Mouse (Mus musculus): ENCODE measurements around the gene Gm4869. TPM values are rescaled to one million over a fixed set of nuclear protein-coding genes. Genes with fewer than 3 reads are reported as not detected.

Gene Gm4869
- polyA plus RNA-seq (2014; fragmentation: Nextera tagmentation; extraction: Ambion mirVana) = not detected in 2 replicates

DNA sequence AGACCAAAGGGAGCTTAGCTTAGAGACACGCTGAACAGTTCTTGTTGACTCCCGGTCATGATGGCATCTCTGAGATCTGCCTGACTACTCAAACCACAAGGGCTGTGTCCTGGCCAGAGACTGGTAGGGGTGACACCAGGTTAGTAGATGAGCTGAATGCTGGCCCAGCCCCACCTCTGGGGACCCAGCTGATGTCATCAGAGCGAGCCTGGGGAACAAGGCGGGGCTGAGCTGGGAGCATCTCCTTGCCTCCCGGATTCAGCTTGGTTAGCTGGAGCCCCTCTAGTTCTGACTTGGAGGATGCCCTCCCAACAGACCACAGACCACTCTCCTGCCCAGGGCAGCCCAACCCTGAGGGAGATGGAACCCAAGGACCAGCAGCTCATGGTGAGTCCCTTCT lies at the start of gene Gm4869:
Gene Gm4869 (plus strand): TSS at position 301 of the 400 bp plus-strand sequence.
- Histone ChIP-seq H3K4me3 (ENCODE audit: low read depth, low read length) (no peak within 1 kb of the TSS), H3K9ac (ENCODE audit: low read length) (no peak within 1 kb of the TSS), H3K27me3 (ENCODE audit: control insufficient read depth, insufficient read depth, low read length) (no peaks in the 10 kb centered on the region), H3K36me3 (ENCODE audit: control insufficient read depth, insufficient read depth, low read length) (peaks cover 25% of the 10 kb centered on the region; the same call in 1 of the 2 replicates), H3K9me3 (ENCODE audit: control insufficient read depth, low read length) (no peaks in the 10 kb centered on the region), H3K27ac (replicated peaks; ENCODE audit: low read depth, low read length) (no peak within 1 kb of the TSS), H3K4me2 (ENCODE audit: low read depth, severe bottlenecking) (no peak within 1 kb of the TSS), H3K4me1 (ENCODE audit: control insufficient read depth, insufficient read depth, low read length) (no peaks in the 10 kb centered on the region)
- ATAC-seq (ENCODE audit: insufficient number of reproducible peaks, low FRiP score, low TSS enrichment, low read depth) (no peak), DNase-seq (ENCODE audit: low spot score) (no peak)
- WGBS = 91% methylated on average over 5 of the region's 5 CpGs

DNA sequence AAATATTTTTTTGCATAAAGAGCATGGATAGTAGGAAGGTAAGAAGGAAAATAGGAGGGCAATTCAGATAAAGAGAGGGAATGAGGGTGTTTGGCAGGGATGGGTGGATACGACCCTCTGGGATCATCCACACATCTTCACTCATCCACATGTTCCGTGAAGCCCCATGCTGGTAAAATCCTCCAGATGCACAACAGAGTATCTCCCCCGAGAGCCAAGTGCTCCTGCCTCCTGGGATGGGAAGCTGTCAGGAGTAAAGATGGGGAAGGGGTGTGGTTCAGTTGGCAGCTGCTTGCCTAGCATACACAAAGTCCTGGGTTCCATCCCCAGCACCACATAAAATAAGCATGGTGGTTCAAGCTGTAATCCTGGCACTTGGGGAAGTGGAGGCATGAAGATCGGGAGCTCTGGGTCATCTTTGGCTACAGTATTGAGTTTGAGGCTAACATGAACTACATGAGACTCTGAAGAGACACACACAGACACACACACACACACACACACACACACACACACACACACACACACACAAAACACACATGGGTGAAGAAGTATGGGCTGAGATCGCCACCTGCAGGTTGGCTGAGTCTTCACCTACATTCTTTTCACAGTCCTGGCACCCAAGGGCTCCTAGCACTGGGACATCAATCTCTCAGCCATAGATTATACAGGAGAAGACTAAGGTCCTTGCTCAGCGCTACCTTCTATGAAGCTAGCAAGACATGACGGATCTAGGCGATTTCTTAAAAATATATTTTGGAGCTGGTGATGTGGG lies 49.1 kb upstream of the Gm4869 start:
- ATAC-seq (ENCODE audit: insufficient number of reproducible peaks, low FRiP score, low TSS enrichment, low read depth) = no peak
- 62% methylated on average over 8 of the region's 8 CpGs for WGBS
- no peak for DNase-seq (ENCODE audit: low spot score)

DNA sequence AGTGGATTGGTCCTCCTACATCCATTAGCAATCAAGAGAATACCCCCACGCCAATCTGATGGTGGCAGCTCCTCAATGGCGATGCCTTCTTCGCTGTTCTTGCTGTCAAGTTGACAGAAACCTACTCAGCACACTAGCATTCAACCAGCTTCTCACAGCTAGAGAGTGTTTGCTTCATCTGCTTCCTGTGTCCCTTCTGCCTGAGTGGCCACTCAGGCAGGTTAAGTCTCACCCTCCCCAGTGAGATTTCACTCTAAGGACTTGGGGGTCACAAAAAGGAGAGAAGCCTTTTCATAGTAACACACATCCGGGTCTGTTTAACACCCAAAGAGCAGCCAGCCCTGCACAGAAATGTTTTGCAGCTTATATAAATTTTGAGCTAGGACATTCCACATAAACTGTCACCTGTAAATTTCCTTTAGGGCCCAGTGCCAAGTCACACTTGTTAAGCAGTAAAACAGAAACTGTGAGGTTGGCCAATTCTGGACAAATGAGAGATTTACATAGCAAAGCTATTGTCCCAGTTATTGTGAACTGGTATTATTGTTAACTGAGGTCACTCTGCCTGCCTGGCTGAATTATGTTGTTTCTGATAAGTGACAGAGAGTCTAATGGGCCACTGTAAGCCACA lies 42.7 kb upstream of the Gm4869 start:
- DNase-seq (ENCODE audit: low spot score) (no peak), ATAC-seq (ENCODE audit: insufficient number of reproducible peaks, low FRiP score, low TSS enrichment, low read depth) (no peak)
- H3K4me2 ChIP-seq (ENCODE audit: low read depth, severe bottlenecking) = no peak overlapping the region
- H3K9me3 ChIP-seq (ENCODE audit: control insufficient read depth, low read length) = no peaks in the 10 kb centered on the region
- H3K27me3 ChIP-seq (ENCODE audit: control insufficient read depth, insufficient read depth, low read length) = no peaks in the 10 kb centered on the region
- 66% methylated on average over 4 of the region's 4 CpGs for WGBS
- H3K27ac ChIP-seq (replicated peaks; ENCODE audit: low read depth, low read length) = no peak overlapping the region
- peaks cover 6% of the 10 kb centered on the region; the same call in 1 of the 2 replicates for H3K4me1 ChIP-seq (ENCODE audit: control insufficient read depth, insufficient read depth, low read length)
- no peaks in the 10 kb centered on the region for H3K36me3 ChIP-seq (ENCODE audit: control insufficient read depth, insufficient read depth, low read length)
- no peak overlapping the region for H3K4me3 ChIP-seq (ENCODE audit: low read depth, low read length)
- no peak overlapping the region for H3K9ac ChIP-seq (ENCODE audit: low read length)

More for the DNA sequence above, 49.1 kb upstream of the Gm4869 start:
- no peak overlapping the region for H3K27ac ChIP-seq (replicated peaks; ENCODE audit: low read depth, low read length)
- H3K9ac ChIP-seq (ENCODE audit: low read length) = no peak overlapping the region
- no peaks in the 10 kb centered on the region for H3K27me3 ChIP-seq (ENCODE audit: control insufficient read depth, insufficient read depth, low read length)
- no peak overlapping the region for H3K4me2 ChIP-seq (ENCODE audit: low read depth, severe bottlenecking)
- no peaks in the 10 kb centered on the region for H3K4me1 ChIP-seq (ENCODE audit: control insufficient read depth, insufficient read depth, low read length)
- no peaks in the 10 kb centered on the region for H3K36me3 ChIP-seq (ENCODE audit: control insufficient read depth, insufficient read depth, low read length)
- H3K9me3 ChIP-seq (ENCODE audit: control insufficient read depth, low read length) = no peaks in the 10 kb centered on the region
- H3K4me3 ChIP-seq (ENCODE audit: low read depth, low read length) = no peak overlapping the region

DNA sequence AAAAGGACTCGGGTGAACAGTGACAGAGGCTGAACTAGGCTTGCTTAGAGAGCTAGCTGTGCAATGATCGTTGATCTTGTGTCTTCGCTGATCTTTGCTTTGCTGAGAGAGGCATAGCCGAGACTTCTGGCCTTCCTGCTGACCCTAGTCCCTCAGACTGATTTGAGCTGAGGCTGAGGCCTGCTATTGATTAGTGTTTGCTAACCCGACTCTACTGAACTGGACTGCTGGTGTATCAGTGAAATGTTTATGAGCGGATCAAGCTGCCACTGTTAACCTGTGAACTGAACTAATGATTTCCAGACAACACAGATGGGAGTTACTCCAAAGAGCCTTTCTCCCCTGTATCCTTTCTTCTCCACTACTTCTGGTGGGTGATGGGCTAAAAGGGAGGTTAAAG lies 40.3 kb upstream of the Gm4869 start:
- DNase-seq (ENCODE audit: low spot score) (peak; percentile 74), ATAC-seq (ENCODE audit: insufficient number of reproducible peaks, low FRiP score, low TSS enrichment, low read depth) (peak; percentile 65; the same call in 1 of the 2 replicates)
- no peak overlapping the region for H3K4me3 ChIP-seq (ENCODE audit: low read depth, low read length)
- H3K4me1 ChIP-seq (ENCODE audit: control insufficient read depth, insufficient read depth, low read length) = peaks cover 6% of the 10 kb centered on the region; the same call in 1 of the 2 replicates
- H3K4me2 ChIP-seq (ENCODE audit: low read depth, severe bottlenecking) = no peak overlapping the region
- H3K36me3 ChIP-seq (ENCODE audit: control insufficient read depth, insufficient read depth, low read length) = no peaks in the 10 kb centered on the region
- H3K27ac ChIP-seq (replicated peaks; ENCODE audit: low read depth, low read length) = 0 out of 2 replicates have a peak overlapping the region, but pooled peaks have one; percentile 18
- no peaks in the 10 kb centered on the region for H3K9me3 ChIP-seq (ENCODE audit: control insufficient read depth, low read length)
- 22% methylated on average over 6 of the region's 6 CpGs for WGBS
- no peak overlapping the region for H3K9ac ChIP-seq (ENCODE audit: low read length)
- no peaks in the 10 kb centered on the region for H3K27me3 ChIP-seq (ENCODE audit: control insufficient read depth, insufficient read depth, low read length)

DNA sequence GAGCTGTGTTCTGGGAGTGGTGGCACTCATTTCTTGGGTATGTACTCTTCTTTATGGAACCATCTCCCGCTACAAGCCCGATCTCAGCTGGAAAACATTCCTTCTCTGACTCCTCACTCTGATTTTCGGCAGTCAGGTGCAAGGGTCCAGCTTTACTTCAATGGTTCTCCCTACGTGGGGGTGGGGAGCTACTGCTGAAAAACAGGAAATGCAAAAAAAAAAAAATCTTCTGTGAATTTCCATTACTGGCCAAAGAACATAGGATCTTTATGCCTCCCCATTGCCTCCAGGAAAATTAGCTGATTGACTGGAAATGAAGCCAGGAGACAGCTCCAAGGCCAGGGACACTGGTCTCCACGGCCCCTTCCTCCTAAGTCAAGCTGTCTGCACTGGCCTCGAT lies 38.8 kb upstream of the Gm4869 start:
- Histone ChIP-seq H3K9me3 (ENCODE audit: control insufficient read depth, low read length) (no peaks in the 10 kb centered on the region), H3K27me3 (ENCODE audit: control insufficient read depth, insufficient read depth, low read length) (no peaks in the 10 kb centered on the region), H3K9ac (ENCODE audit: low read length) (no peak overlapping the region), H3K36me3 (ENCODE audit: control insufficient read depth, insufficient read depth, low read length) (no peaks in the 10 kb centered on the region), H3K27ac (replicated peaks; ENCODE audit: low read depth, low read length) (no peak overlapping the region), H3K4me2 (ENCODE audit: low read depth, severe bottlenecking) (no peak overlapping the region), H3K4me1 (ENCODE audit: control insufficient read depth, insufficient read depth, low read length) (peaks cover 6% of the 10 kb centered on the region; the same call in 1 of the 2 replicates), H3K4me3 (ENCODE audit: low read depth, low read length) (no peak overlapping the region)
- DNase-seq (ENCODE audit: low spot score) = no peak
- 60% methylated on average over 6 of the region's 6 CpGs for WGBS
- ATAC-seq (ENCODE audit: insufficient number of reproducible peaks, low FRiP score, low TSS enrichment, low read depth) = no peak

DNA sequence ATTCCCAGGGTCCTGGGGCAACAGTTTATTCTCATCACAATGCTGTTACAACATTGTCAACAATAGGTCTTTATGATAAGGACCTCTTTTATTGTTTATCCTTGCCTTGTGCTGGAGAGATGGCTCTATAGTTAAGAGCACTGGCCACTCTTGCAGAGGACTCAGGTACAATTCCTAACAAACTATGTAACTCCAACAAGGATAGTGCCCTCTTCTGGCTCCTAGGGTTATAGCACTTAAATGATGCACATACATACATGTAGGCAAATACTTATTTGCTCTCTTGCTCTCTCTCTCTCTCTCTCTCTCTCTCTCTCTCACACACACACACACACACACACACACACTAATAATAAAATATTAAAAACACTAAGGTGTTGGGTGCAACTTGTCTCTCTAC lies 36.6 kb upstream of the Gm4869 start:
- no peaks in the 10 kb centered on the region for H3K36me3 ChIP-seq (ENCODE audit: control insufficient read depth, insufficient read depth, low read length)
- no peak for ATAC-seq (ENCODE audit: insufficient number of reproducible peaks, low FRiP score, low TSS enrichment, low read depth)
- H3K27ac ChIP-seq (replicated peaks; ENCODE audit: low read depth, low read length) = no peak overlapping the region
- no peak overlapping the region for H3K4me2 ChIP-seq (ENCODE audit: low read depth, severe bottlenecking)
- DNase-seq (ENCODE audit: low spot score) = no peak
- no peaks in the 10 kb centered on the region for H3K9me3 ChIP-seq (ENCODE audit: control insufficient read depth, low read length)
- H3K4me1 ChIP-seq (ENCODE audit: control insufficient read depth, insufficient read depth, low read length) = peaks cover 3% of the 10 kb centered on the region; the same call in 1 of the 2 replicates
- no peak overlapping the region for H3K9ac ChIP-seq (ENCODE audit: low read length)
- no peak overlapping the region for H3K4me3 ChIP-seq (ENCODE audit: low read depth, low read length)
- no peaks in the 10 kb centered on the region for H3K27me3 ChIP-seq (ENCODE audit: control insufficient read depth, insufficient read depth, low read length)

DNA sequence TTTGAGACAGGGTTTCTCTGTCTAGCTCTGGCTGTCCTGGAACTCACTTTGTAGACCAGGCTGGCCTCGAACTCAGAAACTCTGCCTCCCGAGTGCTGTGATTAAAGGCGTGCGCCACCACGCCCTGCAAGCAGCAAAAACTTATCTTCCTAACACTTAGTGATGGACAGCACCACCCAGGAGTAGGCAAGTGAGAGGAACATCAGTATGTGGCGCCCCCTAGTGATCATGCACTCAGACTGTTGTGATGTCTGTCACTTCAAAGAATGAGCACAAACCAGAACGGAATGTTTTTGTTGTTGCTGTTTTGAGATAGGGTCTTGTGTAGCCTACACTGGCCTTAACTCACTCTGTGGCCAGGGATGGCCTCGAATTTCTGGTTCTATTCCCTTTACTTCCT lies 34.1 kb upstream of the Gm4869 start:
- Histone ChIP-seq H3K9ac (ENCODE audit: low read length) (no peak overlapping the region), H3K27ac (replicated peaks; ENCODE audit: low read depth, low read length) (no peak overlapping the region), H3K9me3 (ENCODE audit: control insufficient read depth, low read length) (no peaks in the 10 kb centered on the region), H3K27me3 (ENCODE audit: control insufficient read depth, insufficient read depth, low read length) (no peaks in the 10 kb centered on the region), H3K4me3 (ENCODE audit: low read depth, low read length) (no peak overlapping the region), H3K4me2 (ENCODE audit: low read depth, severe bottlenecking) (no peak overlapping the region), H3K4me1 (ENCODE audit: control insufficient read depth, insufficient read depth, low read length) (peaks cover 3% of the 10 kb centered on the region; the same call in 1 of the 2 replicates), H3K36me3 (ENCODE audit: control insufficient read depth, insufficient read depth, low read length) (no peaks in the 10 kb centered on the region)
- no peak for ATAC-seq (ENCODE audit: insufficient number of reproducible peaks, low FRiP score, low TSS enrichment, low read depth)
- DNase-seq (ENCODE audit: low spot score) = peak; percentile 74
- WGBS = 40% methylated on average over 8 of the region's 8 CpGs

DNA sequence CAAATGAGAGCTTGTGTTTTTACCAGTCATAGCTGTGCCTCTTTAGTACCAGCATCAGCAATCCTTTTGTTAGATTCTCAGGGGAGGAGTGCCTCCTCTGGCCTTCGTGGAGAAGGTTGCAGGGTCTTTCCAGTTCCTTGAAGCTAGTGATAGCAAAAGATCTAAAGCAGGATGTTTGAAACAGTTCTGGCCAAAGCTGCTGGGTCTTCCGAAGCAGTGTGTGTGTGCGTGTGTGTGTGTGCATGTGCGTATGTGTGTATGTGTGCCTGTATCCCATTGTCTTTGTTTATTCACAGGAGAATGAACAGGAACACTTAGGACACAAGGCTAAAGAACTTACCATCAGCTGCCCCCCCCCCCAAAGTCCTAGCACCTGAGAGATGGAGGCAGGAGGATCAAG lies 30.8 kb upstream of the Gm4869 start:
- H3K27me3 ChIP-seq (ENCODE audit: control insufficient read depth, insufficient read depth, low read length) = no peaks in the 10 kb centered on the region
- H3K9ac ChIP-seq (ENCODE audit: low read length) = no peak overlapping the region
- H3K27ac ChIP-seq (replicated peaks; ENCODE audit: low read depth, low read length) = no peak overlapping the region
- WGBS = 70% methylated on average over 4 of the region's 4 CpGs
- no peak overlapping the region for H3K4me3 ChIP-seq (ENCODE audit: low read depth, low read length)
- H3K36me3 ChIP-seq (ENCODE audit: control insufficient read depth, insufficient read depth, low read length) = no peaks in the 10 kb centered on the region
- no peak overlapping the region for H3K4me2 ChIP-seq (ENCODE audit: low read depth, severe bottlenecking)
- no peaks in the 10 kb centered on the region for H3K9me3 ChIP-seq (ENCODE audit: control insufficient read depth, low read length)
- H3K4me1 ChIP-seq (ENCODE audit: control insufficient read depth, insufficient read depth, low read length) = no peaks in the 10 kb centered on the region
- ATAC-seq (ENCODE audit: insufficient number of reproducible peaks, low FRiP score, low TSS enrichment, low read depth) (no peak), DNase-seq (ENCODE audit: low spot score) (no peak)
